Mouse (Mus musculus) heart, adult 2 months (tissue): ENCODE data around the gene Atg7. TPM values are rescaled to one million over a fixed set of nuclear protein-coding genes. Genes with fewer than 3 reads are reported as not detected.

ENCODE experiments used
- DNase-seq, 2 experiments: peaks; one replicate each; pipeline ENCODE4 v3.0.0; 2021
- H3K27ac ChIP-seq: fragments of 200-600 bp; 2 replicates; pipeline ENCODE4 v1.8.1; 2022
- H3K27me3 ChIP-seq: fragments of 200-500 bp; 2 replicates; pipeline ENCODE4 v1.6.1; 2012; ENCODE audit warnings: mild to moderate bottlenecking, low read length, inconsistent platforms, mixed read lengths; ENCODE audit not compliant: control insufficient read depth, insufficient read depth
- H3K36me3 ChIP-seq: fragments of 200-500 bp; 2 replicates; pipeline ENCODE4 v1.6.1; 2012; ENCODE audit warnings: low read length, inconsistent platforms; ENCODE audit not compliant: control insufficient read depth, insufficient read depth
- H3K4me1 ChIP-seq: fragments of 200-500 bp; 2 replicates; pipeline ENCODE4 v1.6.1; 2011; ENCODE audit warnings: low read length; ENCODE audit not compliant: control insufficient read depth, insufficient read depth
- H3K4me3 ChIP-seq: fragments of 200-600 bp; 2 replicates; pipeline ENCODE4 v1.8.1; 2022
- H3K79me2 ChIP-seq: fragments of 200-500 bp; replicated peaks from 2 replicates; pipeline ENCODE4 v1.6.1; 2012; ENCODE audit warnings: mild to moderate bottlenecking, inconsistent platforms, low read length, moderate library complexity, mixed read lengths; ENCODE audit not compliant: control insufficient read depth, insufficient read depth
- H3K9ac ChIP-seq: fragments of 200-500 bp; 2 replicates; pipeline ENCODE4 v1.6.1; 2012; ENCODE audit warnings: low read depth, mild to moderate bottlenecking, control low read depth, inconsistent platforms, low read length, mixed read lengths
- CTCF ChIP-seq: fragments of 200-600 bp; IDR thresholded peaks from 2 replicates; pipeline ENCODE4 v1.8.1; 2022; ENCODE audit warnings: antibody characterized with exemption, mild to moderate bottlenecking, moderate library complexity
- EP300 ChIP-seq: fragments of 200-500 bp; IDR thresholded peaks from 2 replicates; pipeline ENCODE4 v1.6.1; 2011; ENCODE audit warnings: low read depth, low read length, control low read depth; ENCODE audit not compliant: insufficient read depth
- POLR2A ChIP-seq: fragments of 200-500 bp; IDR thresholded peaks from 2 replicates; pipeline ENCODE4 v1.6.1; 2011; ENCODE audit warnings: mild to moderate bottlenecking, low read depth, low read length, control low read depth; ENCODE audit not compliant: insufficient read depth
- WGBS: fragments of 180-500 bp; shearing (Covaris S2); methylation state at CpG from one replicate; pipeline ENCODE4 v1.1.7; 2018; 5-methylcytosine and 5-hydroxymethylcytosine counted together
- intact Hi-C: fragments of 180-260 bp; cut with DNase I; formaldehyde crosslinking; loops from one replicate; pipeline ENCODE4 v1.15.1; 2025
- polyA plus RNA-seq: library from polyadenylated mRNA; depleted of rRNA; stranded (reverse); fragments of >200 nt; gene quantifications from 2 replicates; pipeline ENCODE4 v1.2.3, GENCODE M21; 2012
- total RNA-seq, 2 experiments: library from RNA; stranded (reverse); gene quantifications; 2 replicates each; pipeline ENCODE4 v1.2.3; 2021

Gene Atg7
- total and polyA plus RNA-seq, 3 experiments: 9.9 to 11.1 (median 10.7) TPM

DNA sequence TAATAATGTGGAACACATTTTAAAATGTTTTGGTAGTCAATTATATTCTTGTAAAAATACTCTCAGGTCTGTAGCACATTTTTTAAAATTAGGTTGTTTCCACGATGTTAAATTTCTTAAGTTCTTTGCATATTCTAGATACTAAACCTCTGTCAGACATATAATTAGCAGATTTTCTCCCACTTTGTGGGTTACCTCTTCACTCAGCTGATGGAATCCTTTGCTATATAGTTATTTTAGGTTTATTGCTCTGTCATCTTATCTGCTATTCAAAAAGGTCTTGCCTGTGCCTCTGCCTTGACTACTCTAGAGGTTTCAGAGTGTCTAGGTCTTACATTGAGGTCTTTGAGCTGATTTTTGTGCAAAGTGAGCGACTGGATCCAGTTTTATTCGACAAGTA lies 106.0 kb downstream of the Atg7 start:
- H3K79me2 ChIP-seq: no peaks in the 10 kb centered on the region
- H3K27ac ChIP-seq: no peak overlapping the region
- no peaks in the 10 kb centered on the region for H3K27me3 ChIP-seq
- no peak overlapping the region for H3K4me3 ChIP-seq
- H3K4me1 ChIP-seq: no peaks in the 10 kb centered on the region
- WGBS: 93% methylated on average over 3 of the region's 3 CpGs
- H3K36me3 ChIP-seq: no peaks in the 10 kb centered on the region
- TF ChIP-seq POLR2A (no peak), CTCF (no peak)
- H3K9ac ChIP-seq: no peak overlapping the region
- DNase-seq: no peak
- intact Hi-C loops: no loop called here

DNA sequence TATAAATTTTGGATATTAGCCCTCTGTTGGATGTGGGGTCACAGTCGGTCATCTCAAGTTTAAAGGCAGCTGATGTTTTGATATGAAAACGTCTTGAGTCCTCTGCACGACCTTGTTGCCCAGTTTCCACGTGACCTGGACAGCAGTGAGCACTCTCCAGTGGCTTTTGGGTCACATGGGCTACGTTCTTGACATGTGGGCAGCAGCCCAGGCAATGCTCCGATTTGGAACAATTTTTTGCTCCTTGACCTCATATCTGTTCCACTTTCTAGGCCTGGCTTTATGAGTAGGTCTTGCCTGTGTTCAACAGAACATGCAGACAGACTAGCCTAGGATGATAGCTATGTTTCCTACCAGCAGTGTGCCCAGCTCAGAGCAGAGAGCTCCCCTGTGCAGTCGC lies 115.9 kb downstream of the Atg7 start:
- H3K4me1 ChIP-seq: no peaks in the 10 kb centered on the region
- TF ChIP-seq POLR2A (no peak), EP300 (no peak), CTCF (no peak)
- H3K27me3 ChIP-seq: no peaks in the 10 kb centered on the region
- no peak overlapping the region for H3K9ac ChIP-seq
- intact Hi-C loops: no loop called here
- WGBS: 74% methylated on average over 7 of the region's 7 CpGs
- H3K4me3 ChIP-seq: no peak overlapping the region
- no peak for DNase-seq
- no peaks in the 10 kb centered on the region for H3K36me3 ChIP-seq
- no peak overlapping the region for H3K27ac ChIP-seq
- H3K79me2 ChIP-seq: no peaks in the 10 kb centered on the region

DNA sequence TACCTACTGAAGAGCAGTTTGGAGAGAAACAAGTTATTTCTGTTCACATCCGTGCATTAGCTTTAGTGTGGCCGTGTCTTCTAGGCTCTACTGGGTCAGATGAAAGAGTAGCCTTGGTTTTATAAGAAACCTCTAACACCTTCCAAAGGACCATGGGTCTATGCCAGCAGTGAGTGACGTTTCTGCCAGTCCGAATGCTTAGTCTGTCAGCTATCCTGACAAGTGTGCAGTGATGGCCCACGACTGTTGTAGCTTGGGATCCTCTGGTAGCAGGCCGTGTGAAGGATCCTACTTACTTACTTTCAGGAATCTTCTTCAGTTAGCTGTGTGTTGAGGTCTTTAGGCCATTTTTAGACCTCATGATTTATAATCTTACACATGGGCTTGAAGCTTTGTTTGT lies 123.4 kb downstream of the Atg7 start:
- H3K27ac ChIP-seq: no peak overlapping the region
- no peaks in the 10 kb centered on the region for H3K4me1 ChIP-seq
- H3K79me2 ChIP-seq: no peaks in the 10 kb centered on the region
- no peaks in the 10 kb centered on the region for H3K36me3 ChIP-seq
- TF ChIP-seq POLR2A (no peak), CTCF (no peak), EP300 (no peak)
- DNase-seq: no peak
- H3K4me3 ChIP-seq: no peak overlapping the region
- WGBS: 86% methylated on average over 6 of the region's 6 CpGs
- no peak overlapping the region for H3K9ac ChIP-seq
- intact Hi-C loops: no loop called here
- H3K27me3 ChIP-seq: no peaks in the 10 kb centered on the region

DNA sequence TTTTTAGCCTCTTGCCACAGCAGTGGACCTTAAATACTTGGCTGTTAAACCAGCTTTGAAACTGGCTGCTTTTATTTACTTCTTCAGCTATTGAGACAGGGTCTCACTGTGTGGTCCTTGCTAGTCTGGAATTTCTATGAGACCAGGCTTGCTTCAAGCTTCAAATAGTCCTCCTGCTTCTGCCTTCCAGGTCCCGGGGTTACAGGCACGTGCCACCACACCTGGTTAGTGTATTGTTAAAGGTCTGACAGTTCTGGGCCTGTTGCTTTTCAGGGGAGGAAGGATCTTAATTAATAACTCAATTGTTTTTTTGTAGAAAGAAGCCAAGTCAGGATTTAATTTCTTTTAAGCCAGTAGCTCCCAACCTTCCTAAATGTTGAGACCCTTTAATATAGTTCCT lies 124.8 kb downstream of the Atg7 start:
- H3K79me2 ChIP-seq: no peaks in the 10 kb centered on the region
- H3K4me1 ChIP-seq: no peaks in the 10 kb centered on the region
- no peaks in the 10 kb centered on the region for H3K27me3 ChIP-seq
- H3K9ac ChIP-seq: no peak overlapping the region
- no peak for TF ChIP-seq POLR2A
- 91% methylated on average over 2 of the region's 2 CpGs for WGBS
- no peak overlapping the region for H3K27ac ChIP-seq
- no peak overlapping the region for H3K4me3 ChIP-seq
- H3K36me3 ChIP-seq: no peaks in the 10 kb centered on the region
- intact Hi-C loops: no loop called here
- DNase-seq: no peak

DNA sequence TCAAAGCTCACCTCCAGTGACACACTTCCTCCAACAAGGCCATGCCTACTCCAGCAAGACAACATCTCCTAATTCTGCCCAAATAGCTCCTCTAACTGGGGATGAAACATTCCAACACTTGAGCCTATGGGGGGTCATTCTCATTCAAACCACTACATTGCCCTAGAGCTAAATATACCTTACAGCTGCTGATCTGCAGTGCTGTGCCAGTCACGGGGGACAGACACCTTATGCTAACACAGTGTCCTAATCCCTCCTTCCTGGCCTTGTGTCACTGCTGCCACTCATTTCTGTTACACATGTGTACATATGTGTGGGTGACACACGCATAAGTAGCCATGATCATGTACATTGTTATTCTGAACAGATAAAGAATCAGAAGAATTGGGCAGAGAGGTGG lies 127.4 kb downstream of the Atg7 start:
- TF ChIP-seq POLR2A (no peak), CTCF (no peak), EP300 (no peak)
- no peak for DNase-seq
- no peak overlapping the region for H3K4me3 ChIP-seq
- H3K4me1 ChIP-seq: no peaks in the 10 kb centered on the region
- WGBS: 80% methylated on average over 2 of the region's 2 CpGs
- no peak overlapping the region for H3K27ac ChIP-seq
- H3K27me3 ChIP-seq: no peaks in the 10 kb centered on the region
- intact Hi-C loops: no loop called here
- H3K79me2 ChIP-seq: no peaks in the 10 kb centered on the region
- no peak overlapping the region for H3K9ac ChIP-seq
- H3K36me3 ChIP-seq: no peaks in the 10 kb centered on the region

DNA sequence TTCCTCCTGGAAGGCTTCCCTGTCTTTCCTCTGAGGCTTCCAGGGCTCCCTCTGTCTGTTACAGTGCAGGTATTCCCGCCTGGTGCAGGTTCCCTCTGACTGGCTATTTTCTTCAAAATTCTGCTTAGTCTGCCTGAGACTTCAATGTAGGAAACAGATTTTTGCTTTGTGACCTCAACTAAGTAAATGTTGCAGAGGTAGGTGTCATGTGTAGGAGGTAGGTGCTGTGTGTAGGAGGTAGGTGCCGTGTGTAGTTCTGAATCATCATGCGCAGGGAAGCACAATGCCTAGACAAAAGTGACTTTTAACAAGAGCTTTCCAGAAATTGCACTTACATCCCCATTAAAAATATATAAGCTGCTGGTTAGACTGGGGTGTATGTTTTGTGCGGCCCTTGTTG lies 128.6 kb downstream of the Atg7 start:
- Histone ChIP-seq H3K27me3 (no peaks in the 10 kb centered on the region), H3K27ac (no peak overlapping the region), H3K4me1 (no peaks in the 10 kb centered on the region), H3K36me3 (no peaks in the 10 kb centered on the region), H3K79me2 (no peaks in the 10 kb centered on the region), H3K4me3 (no peak overlapping the region), H3K9ac (no peak overlapping the region)
- DNase-seq: no peak
- WGBS: 91% methylated on average over 4 of the region's 4 CpGs
- TF ChIP-seq EP300 (no peak), POLR2A (no peak), CTCF (no peak)
- intact Hi-C loops: no loop called here

DNA sequence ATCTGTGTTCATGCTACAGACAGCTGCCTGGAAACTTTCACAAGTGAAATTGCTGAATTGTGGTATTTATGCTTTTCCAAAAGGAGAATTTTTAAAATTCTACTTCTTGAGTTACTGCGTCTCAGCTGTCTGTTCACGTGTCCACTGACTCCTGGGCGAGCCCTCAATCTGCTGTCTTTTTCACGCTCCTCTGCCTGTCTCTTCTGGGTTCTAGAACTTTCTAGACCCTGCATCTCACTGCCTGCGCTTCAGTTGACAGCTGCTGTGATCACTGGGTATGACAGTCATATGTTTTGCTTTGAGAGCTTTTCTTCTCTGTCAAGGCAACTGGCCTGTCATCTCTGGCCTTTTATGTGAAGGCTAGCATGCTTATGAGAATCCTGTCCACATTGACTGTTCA lies 132.3 kb downstream of the Atg7 start:
- DNase-seq: no peak
- H3K27me3 ChIP-seq: no peaks in the 10 kb centered on the region
- no peak overlapping the region for H3K27ac ChIP-seq
- H3K79me2 ChIP-seq: no peaks in the 10 kb centered on the region
- intact Hi-C loops: no loop called here
- no peak overlapping the region for H3K9ac ChIP-seq
- no peaks in the 10 kb centered on the region for H3K36me3 ChIP-seq
- H3K4me3 ChIP-seq: no peak overlapping the region
- H3K4me1 ChIP-seq: no peaks in the 10 kb centered on the region
- 94% methylated on average over 5 of the region's 5 CpGs for WGBS
- no peak for TF ChIP-seq POLR2A
- no peak for TF ChIP-seq CTCF
- no peak for TF ChIP-seq EP300
